15 mouse cellular contexts compared by ENCODE assay signal in the genomic region with DNA sequence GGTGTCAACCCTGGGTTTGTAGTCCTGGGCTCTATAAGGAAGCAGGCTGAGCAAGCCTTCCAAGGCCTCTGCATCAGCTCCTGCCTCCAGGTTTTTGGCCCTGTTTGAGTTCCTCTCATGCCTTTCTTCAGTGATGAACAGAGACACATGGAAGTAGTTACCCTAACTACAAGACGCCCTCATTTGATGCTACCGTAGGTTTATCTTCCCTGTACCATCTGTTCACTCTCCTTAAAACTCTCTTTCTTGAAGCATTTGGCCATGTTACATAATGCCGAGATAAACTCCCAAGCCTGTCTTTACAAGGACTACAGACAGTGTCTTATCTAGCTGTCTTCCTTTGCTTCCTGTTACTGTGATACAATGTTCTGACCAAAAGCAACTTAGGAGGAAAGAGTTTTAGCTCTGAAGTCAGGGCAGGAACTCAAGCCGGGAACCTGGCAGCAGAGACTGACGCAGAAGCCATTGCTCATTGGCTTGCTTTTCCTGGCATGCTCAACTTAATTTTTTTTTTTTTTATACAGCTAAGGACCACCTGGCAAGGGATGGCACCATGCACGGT. TPM values are rescaled to one million over a fixed set of nuclear protein-coding genes. Genes with fewer than 3 reads are reported as not detected.
DNase-seq lines count a peak whose midpoint lies in the region; ATAC-seq and TF ChIP-seq lines count a peak whose summit lies in the region.
"Had no signal": no experiment of that assay in that cellular context is flagged by ENCODE, and none has a peak within 500 bp of the region (broad histone marks: within the 10 kb centered on the region; RNA-seq: fewer than 3 reads in every experiment).

No protein-coding gene starts in this region.

- intact Hi-C loops in left cerebral cortex, postnatal 36 days (cut with DNase I) = loop anchor here (2.0 kb wide), 1 partner anchor 323 kb away; no protein-coding TSS in a partner anchor

- TF ChIP-seq CTCF in cerebellum, adult 2 months (IDR thresholded peaks at IDR 0.05; ENCODE audit: borderline replicate concordance, insufficient read depth, low read depth, low read length) = no peak

- no peaks in the 10 kb centered on the region for H3K4me1 ChIP-seq in cerebellum, adult 2 months (ENCODE audit: control insufficient read depth, insufficient read depth, low read length)

- no peak overlapping the region for H3K27ac ChIP-seq in cerebellum, adult 2 months (ENCODE audit: insufficient read depth, low read length)
- H3K27ac ChIP-seq: forebrain, embryonic 15.5 days had no signal

- no peak for TF ChIP-seq POLR2A in cerebellum, adult 2 months (IDR thresholded peaks at IDR 0.05; ENCODE audit: borderline replicate concordance, insufficient read depth, low read length)

- peak; percentile 63 to 73 for DNase-seq in cerebellum, postnatal 10 days
- no peak for DNase-seq in cerebellum, adult 2 months
- DNase-seq in left cerebral cortex, postnatal 36 days (ENCODE audit: low spot score in 2 of 2) = peak; percentile 30 to 41
- no peak for DNase-seq in left cerebral cortex, adult 18-20 months (ENCODE audit: low spot score in 2 of 2)
- no peak for DNase-seq in adrenal gland, postnatal 25 days
- DNase-seq in thymus, adult 18-20 months = no peak
- DNase-seq: adrenal gland, postnatal 14 days; cerebellum, adult 9-10 months; heart, postnatal 14 days; kidney, postnatal 10 days; layer of hippocampus, postnatal 36 days had no signal

- H3K4me3 ChIP-seq in cerebellum, adult 2 months (replicated peaks; ENCODE audit: insufficient read depth, low read depth, low read length) = no peak overlapping the region
- H3K4me3 ChIP-seq: forebrain, embryonic 15.5 days; myocyte had no signal

- peak; percentile 43 for ATAC-seq in erythroblast, adult 5-6 weeks (replicated peaks; ENCODE audit: low FRiP score, poor library complexity, severe bottlenecking)
- peak; percentile 53 for ATAC-seq in megakaryocyte progenitor cell, adult 5-6 weeks (replicated peaks; ENCODE audit: poor library complexity)
- ATAC-seq: forebrain, embryonic 15.5 days had no signal

- no peaks in the 10 kb centered on the region for H3K27me3 ChIP-seq in cerebellum, adult 2 months (ENCODE audit: control insufficient read depth, insufficient read depth, low read length)

- 53% methylated on average over 6 of the region's 6 CpGs for WGBS in cerebellum, adult 2 months

RNA-seq across cellular contexts. Expression of a gene that starts 4.8 kb away (rescaled TPM):
- polyA plus RNA-seq in cerebellum, adult 2 months (2012; rRNA removed) = 17.6 and 17.9 TPM in 2 replicates
- total RNA-seq in left cerebral cortex, postnatal 36 days (2021) = 10 to 100 TPM; 40.0 to 43.8 TPM
- total RNA-seq in left cerebral cortex, adult 18-20 months (2021) = 10 to 100 TPM; 39.6 to 42.6 TPM
- 1.5 and 5.2 TPM in 2 replicates for total RNA-seq in erythroblast, adult 5-6 weeks (2015; ENCODE audit: low replicate concordance)
- total RNA-seq in erythroblast, adult 5-6 weeks (2017; ENCODE audit: low replicate concordance) = 10.2 and 19.0 TPM in 2 replicates
- total RNA-seq in megakaryocyte progenitor cell, adult 5-6 weeks (2015) = 13.2 and 13.4 TPM in 2 replicates
- 19.6 and 29.4 TPM in 2 replicates for total RNA-seq in megakaryocyte progenitor cell, adult 5-6 weeks (2017)
- total RNA-seq in adrenal gland, postnatal 25 days (2021) = 23.3 and 28.3 TPM in 2 replicates

RNA-seq across cellular contexts. Expression of a gene that starts 51.1 kb away (rescaled TPM):
- 142 and 151 TPM in 2 replicates for polyA plus RNA-seq in cerebellum, adult 2 months (2012; rRNA removed)
- total RNA-seq in left cerebral cortex, postnatal 36 days (2021) = 10 to 100 TPM; 48.7 to 54.2 TPM
- total RNA-seq in left cerebral cortex, adult 18-20 months (2021) = 10 to 100 TPM; 55.8 to 59.4 TPM
- total RNA-seq in erythroblast, adult 5-6 weeks (2015; ENCODE audit: low replicate concordance) = 8.8 and 28.8 TPM in 2 replicates
- total RNA-seq in erythroblast, adult 5-6 weeks (2017; ENCODE audit: low replicate concordance) = 7.6 and 13.5 TPM in 2 replicates
- total RNA-seq in megakaryocyte progenitor cell, adult 5-6 weeks (2015) = 27.1 and 40.3 TPM in 2 replicates
- 79.9 and 81.4 TPM in 2 replicates for total RNA-seq in megakaryocyte progenitor cell, adult 5-6 weeks (2017)
- 54.2 and 59.3 TPM in 2 replicates for total RNA-seq in adrenal gland, postnatal 25 days (2021)

Comparison
In these comparisons a context has a peak if more than half of its experiments do, and no peak if none do; other contexts are left out.
1. DNase-seq: peak in cerebellum, postnatal 10 days (2 of 2) and left cerebral cortex, postnatal 36 days (2 of 2); none in cerebellum, adult 2 months (0 of 2), left cerebral cortex, adult 18-20 months (0 of 2), adrenal gland, postnatal 25 days (single experiment) and thymus, adult 18-20 months (0 of 2).